Mouse (Mus musculus) spleen, adult 12 weeks (tissue): ENCODE measurements around the gene Ttll6.

Experiments used
- DNase-seq: peaks from one replicate; pipeline ENCODE4 v3.0.0; 2022; ENCODE audit warnings: low spot score

The Ttll6 gene

GRCm38 (mm10) chr11:96168125-96168524, 34.5 kb downstream of the Ttll6 start:
- no peak for DNase-seq

- DNase-seq, result no peak
These were observed 35.4 kb downstream of the Ttll6 start for GRCm38 (mm10) chr11:96169016-96169415.

- no peak for DNase-seq
These were observed 37.3 kb downstream of the Ttll6 start for GRCm38 (mm10) chr11:96170711-96171379.

GRCm38 (mm10) chr11:96171601-96172000, 38.0 kb downstream of the Ttll6 start:
- no peak for DNase-seq

- DNase-seq, result no peak
These were observed 39.1 kb downstream of the Ttll6 start for GRCm38 (mm10) chr11:96172511-96173287.

GRCm38 (mm10) chr11:96173288-96173840, 39.8 kb downstream of the Ttll6 start:
- no peak for DNase-seq

GRCm38 (mm10) chr11:96174881-96175280, 41.3 kb downstream of the Ttll6 start:
- DNase-seq, result no peak

GRCm38 (mm10) chr11:96175511-96175910, 41.9 kb downstream of the Ttll6 start:
- no peak for DNase-seq

GRCm38 (mm10) chr11:96175951-96176530, 42.5 kb downstream of the Ttll6 start:
- no peak for DNase-seq

- no peak for DNase-seq
These were observed 43.3 kb downstream of the Ttll6 start for GRCm38 (mm10) chr11:96176841-96177240.

- no peak for DNase-seq
These were observed 44.1 kb downstream of the Ttll6 start for GRCm38 (mm10) chr11:96177546-96178174.

- no peak for DNase-seq
These were observed 44.8 kb downstream of the Ttll6 start for GRCm38 (mm10) chr11:96178356-96178755.

GRCm38 (mm10) chr11:96178911-96179503, 45.4 kb downstream of the Ttll6 start:
- DNase-seq, result no peak

- DNase-seq, result no peak
These were observed 47.5 kb downstream of the Ttll6 start for GRCm38 (mm10) chr11:96181061-96181460.

GRCm38 (mm10) chr11:96184233-96184632, 50.6 kb downstream of the Ttll6 start:
- no peak for DNase-seq

GRCm38 (mm10) chr11:96187321-96187720, 53.7 kb downstream of the Ttll6 start:
- no peak for DNase-seq

GRCm38 (mm10) chr11:96189810-96190522, 56.4 kb downstream of the Ttll6 start:
- no peak for DNase-seq

- DNase-seq, result no peak
These were observed 57.5 kb downstream of the Ttll6 start for GRCm38 (mm10) chr11:96191132-96191531.

- DNase-seq, result no peak
These were observed 60.2 kb downstream of the Ttll6 start, which contains the start of gene Hoxb13 for GRCm38 (mm10) chr11:96193521-96194400. Gene Hoxb13, plus strand, starts transcription at chr11:96194316.

- no peak for DNase-seq
These were observed 60.8 kb downstream of the Ttll6 start for GRCm38 (mm10) chr11:96194401-96194710.
